Mouse (Mus musculus): Measurements from ENCODE around the gene Col4a2.

The Col4a2 gene

DNA sequence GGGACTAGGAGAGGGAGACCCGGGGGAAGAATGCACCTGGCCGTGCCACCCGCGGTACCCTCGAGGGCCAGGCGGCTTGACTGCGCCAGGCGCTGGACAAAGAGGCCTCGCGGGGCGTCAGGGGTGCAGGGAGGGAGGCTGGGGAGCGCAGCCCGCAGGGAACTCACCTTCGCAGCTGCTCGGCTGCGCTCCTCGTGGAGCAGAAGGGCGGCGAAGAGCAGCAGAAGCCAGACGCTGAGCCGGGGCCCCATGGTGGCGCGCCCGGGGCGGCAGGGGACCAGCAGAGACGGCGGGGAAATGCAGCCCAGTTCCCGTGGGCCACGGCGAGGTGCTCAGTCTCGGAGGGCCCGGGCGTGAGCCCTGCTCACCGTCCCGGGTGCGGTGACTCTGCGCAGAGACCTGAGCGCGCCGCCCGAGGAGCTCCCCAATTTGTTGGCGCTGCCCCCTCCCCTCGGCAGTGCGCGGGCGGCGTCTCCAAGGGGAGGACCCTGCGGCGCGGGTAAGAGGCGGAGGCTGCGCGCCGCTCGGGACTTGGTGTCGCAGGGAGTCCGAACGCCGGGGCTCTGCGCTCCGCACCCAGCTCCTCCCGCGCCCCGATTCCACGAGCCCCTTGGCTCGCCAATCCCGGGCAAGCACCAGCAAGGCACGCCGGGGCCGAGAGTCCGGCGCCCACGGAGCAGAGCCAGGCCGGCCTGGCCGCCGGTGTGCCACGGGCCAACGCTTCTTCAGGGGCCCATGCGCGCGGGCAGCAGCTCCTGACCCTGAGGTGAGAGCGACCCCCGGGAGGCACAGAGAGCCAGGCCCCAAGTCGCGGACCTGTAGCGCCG lies at the start of gene Col4a2, which contains the start of gene Col4a1:
Gene Col4a2 (plus strand): TSS at position 457 of the 827 bp plus-strand sequence.
Gene Col4a1 (minus strand): TSS at position 478 of the 827 bp plus-strand sequence.
- DNase-seq, result peak; percentile 17 to 27

DNA sequence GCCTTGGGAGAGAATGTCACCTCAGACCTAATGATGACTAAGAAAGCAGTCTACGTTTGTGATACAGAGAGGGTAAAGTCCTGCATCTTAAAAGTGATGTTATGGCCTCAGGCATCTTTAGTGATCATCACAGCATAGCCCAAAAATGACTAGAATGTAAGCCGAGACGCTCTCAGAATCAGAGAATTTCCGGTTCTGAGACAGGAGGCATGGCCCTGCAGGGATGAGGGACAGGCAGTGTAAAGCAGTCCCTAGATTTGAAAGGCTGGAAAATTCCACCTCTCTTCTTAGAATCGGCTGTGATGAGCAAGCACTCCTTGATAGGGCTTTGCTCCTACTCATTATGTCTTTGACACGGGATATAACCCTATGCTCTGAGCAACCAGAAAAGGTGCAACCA lies 48.8 kb upstream of the Col4a2 start:
- no peak for DNase-seq

DNA sequence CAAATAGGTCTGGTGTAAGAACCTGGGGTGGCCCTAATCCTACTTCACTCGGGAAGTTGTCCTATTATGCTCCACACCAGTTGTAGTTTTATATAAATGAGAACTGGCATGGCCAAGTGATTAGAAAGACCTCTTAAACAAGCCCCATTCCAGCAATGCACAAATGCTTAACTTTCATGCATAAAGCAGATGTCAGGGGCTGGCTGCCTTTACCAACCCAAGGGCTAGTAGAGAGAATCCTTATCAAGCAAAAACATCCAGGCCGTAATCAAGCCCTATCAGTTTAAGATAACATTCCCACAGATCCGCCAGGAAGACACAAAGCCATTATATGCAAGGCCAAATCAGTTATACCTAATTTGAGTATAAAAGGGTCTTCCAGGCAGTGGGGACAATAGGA lies 46.6 kb upstream of the Col4a2 start:
- no peak for DNase-seq

DNA sequence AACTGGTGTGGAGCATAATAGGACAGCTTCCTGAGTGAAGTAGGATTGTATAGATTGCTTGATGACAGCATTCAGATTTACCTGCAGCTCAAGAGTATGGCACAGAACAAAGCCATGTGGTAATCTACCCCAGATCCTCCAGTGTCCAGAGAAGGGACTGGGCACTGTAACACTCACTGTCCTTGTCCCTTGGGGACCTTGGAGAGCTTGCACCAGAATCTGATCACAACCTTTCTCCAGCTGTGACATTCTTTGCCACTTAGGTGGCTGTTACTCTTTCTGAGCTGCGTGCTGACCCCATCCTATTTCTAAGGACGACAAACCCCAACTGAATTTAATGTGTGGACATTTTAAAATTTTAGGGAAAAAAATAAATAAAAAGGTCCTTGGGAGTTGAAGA lies 46.1 kb upstream of the Col4a2 start:
- DNase-seq, result no peak

DNA sequence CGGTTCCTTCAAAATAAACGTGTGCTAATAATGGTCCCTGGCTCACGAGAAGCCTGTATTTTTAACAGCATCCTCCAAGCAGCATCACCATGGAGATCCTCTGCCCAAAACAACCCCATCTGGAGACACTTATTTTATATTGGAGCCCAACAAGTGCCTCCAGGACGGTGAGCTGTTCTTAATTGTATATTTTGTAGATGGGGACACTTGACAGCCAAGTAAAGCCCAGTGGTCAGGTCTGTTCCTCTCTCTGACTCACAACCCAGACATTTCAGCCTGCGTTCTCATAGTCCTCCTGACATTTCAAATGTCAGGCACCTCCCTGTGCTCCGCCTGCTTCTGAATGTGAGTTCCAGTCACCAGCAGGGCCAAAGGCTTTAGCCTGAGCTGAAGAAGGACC lies 43.9 kb upstream of the Col4a2 start:
- DNase-seq, result no peak

DNA sequence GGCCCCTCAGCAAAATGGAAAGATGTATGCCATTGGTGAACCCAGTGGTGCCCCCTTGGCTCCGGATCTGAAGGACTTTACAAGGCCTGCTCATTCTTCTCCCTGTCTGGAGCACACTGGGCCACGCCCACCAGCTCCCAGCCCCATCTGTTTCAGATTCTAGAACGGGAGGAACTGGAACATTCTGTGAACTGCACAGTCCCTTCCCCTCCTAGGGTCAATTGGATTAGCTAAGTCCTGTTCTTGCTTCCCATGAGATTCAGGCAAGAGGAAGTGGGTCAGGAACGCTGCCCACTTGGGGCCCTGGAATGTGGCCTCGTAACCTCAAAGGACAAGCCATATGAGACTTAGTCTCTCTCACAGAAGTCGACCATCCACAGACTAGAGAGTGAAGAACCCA lies 41.8 kb upstream of the Col4a2 start:
- DNase-seq, result no peak

DNA sequence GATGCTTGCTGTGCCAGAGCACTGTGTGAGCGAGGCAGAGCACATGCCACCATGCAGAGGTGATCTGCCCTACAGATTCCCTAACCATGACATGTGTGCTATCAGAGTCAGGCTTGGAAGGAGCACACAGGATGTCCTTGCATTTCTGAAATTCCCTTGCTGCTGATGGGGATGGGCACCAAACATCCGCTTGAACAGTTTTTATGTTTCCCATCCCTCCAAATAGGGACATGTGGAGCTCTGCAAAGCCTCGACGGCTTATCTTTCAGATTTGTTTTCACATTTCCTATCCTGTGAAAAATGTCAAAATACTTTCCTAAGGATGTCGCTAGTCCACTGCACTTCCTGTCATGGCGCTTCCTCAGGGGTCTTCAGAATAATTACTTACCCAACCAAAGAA lies 40.4 kb upstream of the Col4a2 start:
- no peak for DNase-seq

DNA sequence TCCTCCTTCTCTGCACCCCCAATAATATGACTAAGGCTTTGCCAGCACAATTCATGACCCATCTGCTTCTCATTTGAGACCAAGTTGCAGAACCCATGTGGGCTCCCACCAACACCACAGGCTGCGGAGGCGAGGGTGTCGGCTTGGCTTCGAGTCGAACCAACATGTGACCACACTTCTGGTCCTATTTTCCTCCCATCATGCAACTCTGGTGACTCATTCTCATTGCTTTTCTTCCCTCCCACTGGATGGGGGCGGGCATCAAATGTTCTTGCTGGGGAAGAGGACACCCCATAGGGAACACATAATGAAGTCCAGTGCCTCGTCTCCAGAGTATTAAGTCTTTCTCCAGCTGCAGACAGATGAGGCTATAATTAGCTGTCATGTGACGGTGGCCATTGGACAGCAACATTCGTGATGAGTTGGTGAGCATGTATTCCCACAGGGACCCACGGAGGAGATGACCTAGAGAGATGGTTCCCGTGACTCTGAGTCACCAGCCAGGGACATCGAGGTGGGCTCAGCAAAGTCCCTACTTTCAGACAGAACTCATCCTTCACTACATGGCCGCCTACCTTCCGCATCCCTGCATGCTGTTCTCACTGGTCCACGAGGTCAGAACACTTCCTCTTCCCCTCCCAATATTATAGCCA lies 39.0 kb upstream of the Col4a2 start:
- DNase-seq, result no peak

DNA sequence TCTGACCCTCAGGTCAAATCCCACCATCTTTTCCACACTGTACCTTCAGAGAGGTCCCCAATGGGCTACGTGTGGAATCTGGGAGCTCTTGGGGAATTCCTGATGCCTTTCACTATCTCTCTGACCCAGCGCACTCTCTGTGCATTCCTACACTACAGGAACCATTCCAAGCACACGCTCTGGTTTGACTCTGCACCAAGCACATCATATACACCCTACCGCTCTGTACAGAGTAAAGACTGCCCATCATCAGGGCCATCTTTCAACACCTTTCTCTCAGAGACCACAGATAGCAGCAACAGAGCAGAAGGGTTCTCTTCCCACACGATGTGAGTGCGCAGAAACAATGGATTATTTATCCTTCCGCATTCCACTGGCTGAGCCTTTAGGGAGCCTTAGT lies 38.2 kb upstream of the Col4a2 start:
- DNase-seq, result no peak

DNA sequence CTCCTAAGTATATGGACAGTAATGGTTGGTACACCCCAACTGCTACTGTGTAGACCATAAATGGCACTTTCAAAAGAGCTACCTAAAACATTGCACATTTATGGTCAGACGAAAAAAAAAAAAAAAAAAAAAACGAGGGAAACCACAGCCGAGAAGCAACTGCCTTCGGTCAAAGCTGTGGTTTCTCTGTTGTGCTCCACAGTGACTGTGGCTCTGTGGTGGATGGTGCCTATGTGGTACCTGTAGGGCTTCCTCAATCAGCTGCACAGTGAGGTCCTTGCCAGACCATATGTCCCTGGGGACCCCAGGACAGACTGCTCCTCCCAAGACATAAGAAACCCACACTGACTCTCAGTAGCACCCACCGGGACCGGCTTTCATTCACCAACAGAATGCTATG lies 36.3 kb upstream of the Col4a2 start:
- no peak for DNase-seq

DNA sequence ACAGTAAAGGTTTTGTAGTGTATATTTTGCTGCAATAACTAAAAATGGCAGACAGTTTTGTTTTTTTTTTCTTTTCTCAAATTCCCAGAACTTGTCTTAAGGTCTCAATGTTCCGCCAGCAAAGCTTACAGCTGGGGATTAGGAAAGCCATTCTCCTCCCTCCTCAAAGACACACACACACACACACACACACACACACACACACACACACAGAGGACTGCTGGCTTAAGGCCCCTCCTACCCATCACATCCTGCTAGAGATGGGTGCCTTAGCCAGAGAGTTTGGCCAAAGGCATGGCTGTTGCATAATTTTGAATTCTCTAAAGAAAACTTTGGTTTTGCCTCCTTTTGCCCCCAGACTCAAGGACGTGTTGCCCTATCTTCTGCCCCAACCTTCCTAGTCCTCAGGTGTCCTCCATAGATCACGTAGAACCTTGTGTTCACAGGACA lies 35.0 kb upstream of the Col4a2 start:
- no peak for DNase-seq

DNA sequence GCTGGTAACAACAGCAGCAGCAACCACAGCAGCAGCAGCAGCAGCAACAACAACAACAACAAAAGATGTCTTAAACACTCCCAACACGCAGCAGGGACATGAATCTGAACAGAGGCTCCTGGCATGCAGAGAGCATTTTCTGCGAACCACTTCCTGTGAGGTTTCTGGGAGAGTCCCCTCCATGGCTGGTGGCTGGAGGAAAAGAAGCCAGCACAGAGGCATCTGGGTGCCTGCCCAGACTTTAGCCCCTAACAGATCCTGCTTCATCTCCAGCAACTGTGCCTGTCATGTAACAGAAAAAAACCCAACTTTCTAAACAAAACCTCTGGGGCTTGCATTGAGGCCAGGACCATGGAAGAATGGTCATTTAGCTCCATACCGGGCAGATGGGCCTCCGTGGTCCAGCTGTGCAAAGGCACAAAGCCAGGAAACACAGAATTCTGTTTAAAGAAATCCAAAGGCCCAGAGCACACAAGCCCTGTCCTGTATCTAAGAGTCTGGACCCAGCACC lies 34.4 kb upstream of the Col4a2 start:
- DNase-seq, result peak; percentile 21 to 23

DNA sequence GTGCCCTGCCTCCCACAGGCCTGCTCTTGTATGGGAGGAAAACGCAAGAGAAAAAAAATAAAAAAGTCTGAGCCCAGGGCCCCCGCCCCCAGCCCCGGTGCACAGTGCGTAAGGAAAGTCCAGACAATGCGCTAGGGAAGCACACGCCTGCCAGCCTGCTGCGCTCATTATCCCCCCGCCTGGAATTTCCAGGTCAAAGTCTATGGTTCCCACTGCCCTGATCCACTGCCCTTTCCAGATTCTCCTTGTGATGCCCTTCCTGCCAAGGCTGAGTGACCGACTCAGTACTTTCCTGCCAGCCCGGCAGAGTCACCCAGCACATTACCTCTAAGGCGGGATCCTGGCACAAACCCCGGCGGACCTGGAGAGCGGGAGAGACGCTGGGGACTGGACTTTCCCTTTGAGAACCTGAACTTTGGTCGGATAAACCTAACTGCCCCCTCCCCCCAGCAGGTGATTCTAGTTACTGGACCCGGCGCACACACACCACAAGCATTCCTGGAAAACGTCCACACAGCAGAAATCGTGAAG lies 33.2 kb upstream of the Col4a2 start:
- peak in 1 of 2 experiments; percentile 17 for DNase-seq

DNA sequence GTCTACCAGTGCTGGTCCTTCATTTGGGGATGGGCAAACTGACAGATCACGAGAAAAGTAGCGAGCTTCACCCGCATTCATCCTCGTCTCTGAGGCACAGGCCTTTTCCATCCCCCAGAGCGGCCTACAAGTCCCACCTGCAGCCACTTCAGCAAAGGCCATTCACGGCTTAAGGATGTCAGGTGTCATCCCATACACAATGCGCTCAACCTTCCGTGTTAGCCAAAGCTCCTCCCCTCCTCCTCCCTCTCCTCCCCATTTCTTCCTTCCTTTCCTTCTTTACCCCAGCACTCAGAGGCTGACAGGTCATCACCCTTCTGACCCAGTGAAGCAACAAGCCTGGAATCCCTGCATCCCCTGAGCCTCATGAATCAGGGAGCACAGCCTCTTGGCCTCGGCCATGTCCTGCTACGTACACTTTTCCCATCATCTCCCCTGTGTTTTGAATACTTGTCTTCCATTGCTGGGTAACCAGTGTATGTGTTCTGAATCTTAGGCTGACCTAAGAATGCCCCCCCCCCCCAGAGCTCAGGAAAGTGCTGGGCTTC lies 31.8 kb upstream of the Col4a2 start:
- DNase-seq, result no peak

DNA sequence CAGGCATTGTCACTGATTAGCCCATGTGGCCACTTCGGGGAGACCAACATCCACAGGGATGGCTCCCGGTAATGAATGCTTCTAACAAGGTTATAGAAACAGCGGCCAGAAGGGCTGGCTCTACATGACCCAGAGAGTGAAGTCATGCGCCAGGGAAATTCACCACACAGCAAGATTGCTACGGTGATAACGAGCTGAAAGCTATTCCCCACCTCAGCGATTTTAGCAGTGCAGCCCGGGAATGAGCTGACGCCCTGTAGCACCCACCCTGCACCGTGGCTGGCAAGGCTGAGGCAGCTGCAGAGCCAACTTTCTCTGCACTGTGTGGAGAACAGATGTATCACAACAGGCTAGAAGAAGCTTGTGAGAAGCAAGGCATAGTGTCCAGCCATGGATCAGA lies 30.5 kb upstream of the Col4a2 start:
- DNase-seq, result no peak

DNA sequence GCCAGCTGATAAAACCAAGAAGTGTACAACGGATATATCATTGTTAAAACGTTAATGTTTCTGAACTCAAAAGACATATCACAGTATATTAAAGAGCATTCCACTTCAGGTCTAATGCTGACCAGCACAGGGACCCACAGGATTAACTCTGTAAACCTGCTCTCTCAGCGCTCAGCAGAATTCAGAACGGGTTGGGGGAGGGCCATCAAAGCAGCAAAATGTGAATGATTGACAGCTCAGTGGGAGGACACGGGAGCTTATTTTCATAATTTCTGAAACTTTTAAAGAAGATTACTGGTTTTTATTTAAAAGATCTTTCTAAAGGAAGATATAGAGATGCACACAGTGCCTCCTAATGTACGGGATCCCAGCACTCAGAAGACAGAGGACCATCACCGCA lies 29.9 kb upstream of the Col4a2 start:
- DNase-seq, result no peak

DNA sequence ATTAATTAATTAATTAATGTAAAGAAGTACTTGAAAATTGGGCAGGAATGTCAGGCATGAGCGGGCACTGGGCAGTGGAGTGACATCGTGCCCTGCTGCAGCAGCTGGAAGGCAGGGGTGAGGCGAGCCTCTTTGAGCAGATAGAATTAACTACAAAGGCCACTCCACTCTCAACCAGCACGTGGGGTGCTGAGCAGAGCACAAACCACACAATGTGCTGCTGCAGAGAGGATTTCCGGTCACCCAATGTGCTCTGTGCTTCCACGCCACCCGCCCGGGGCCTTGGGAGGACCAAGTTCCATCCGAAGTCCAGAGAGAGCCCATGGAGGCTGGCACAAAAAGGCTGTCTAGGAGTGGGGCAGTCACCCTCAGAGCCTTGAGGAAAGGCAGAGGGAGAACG lies 29.4 kb upstream of the Col4a2 start:
- no peak for DNase-seq

DNA sequence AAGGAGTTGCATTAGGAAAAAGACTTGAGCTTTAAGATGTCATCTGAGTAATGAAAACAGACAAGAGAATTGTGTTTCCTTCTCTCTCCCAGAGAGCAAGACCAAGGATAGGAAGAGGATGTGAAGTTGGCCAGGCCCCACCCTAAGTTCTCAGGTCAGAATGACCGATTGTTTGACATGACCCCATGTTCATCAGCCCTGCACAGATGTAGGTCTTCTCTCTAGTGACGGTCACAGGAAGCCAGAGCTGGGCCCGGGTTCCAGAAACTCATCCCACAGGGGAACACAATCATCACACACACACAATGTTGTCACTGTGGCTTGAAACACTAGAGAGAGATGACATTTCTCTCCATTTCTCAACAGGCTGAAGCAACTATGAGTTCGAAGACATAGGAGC lies 27.2 kb upstream of the Col4a2 start:
- DNase-seq, result no peak

DNA sequence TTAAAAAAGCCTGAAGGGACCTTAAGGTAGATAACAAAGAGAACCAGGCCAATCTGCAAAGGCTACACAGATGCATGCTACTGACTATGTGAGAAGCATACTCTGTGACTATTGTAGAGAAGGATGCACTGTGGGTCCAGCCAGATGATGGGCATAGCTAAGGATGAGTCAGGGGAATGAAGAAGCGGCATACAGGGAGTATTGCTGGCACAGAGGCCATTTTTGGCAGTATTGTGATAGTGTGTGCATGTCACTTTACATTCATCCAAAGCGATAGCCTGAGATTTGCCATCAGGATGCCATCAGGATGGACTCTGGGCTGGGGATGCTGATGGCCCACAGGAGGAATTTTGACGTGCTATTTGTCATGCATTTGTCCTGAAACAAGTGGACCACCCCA lies 25.5 kb upstream of the Col4a2 start:
- DNase-seq, result no peak

DNA sequence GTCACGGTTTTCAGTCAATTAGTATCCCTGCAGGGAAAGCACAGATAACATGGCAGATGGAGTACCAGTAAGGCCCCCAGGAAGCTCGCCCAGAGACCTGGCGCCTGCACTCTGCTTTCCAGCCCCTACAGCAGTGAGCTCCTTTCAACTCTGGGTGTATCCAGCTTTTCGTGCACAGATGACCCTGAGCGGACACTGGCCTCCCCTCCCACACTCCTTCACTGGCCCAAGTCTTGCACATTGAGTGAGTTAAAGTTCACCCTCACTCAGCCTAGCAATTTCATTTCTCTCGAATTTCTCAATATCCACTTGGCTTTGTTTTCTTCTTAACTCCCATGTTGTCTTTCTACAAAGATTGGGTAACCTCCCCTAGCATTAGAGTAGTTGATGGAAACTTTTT lies 24.3 kb upstream of the Col4a2 start:
- DNase-seq, result no peak

DNA sequence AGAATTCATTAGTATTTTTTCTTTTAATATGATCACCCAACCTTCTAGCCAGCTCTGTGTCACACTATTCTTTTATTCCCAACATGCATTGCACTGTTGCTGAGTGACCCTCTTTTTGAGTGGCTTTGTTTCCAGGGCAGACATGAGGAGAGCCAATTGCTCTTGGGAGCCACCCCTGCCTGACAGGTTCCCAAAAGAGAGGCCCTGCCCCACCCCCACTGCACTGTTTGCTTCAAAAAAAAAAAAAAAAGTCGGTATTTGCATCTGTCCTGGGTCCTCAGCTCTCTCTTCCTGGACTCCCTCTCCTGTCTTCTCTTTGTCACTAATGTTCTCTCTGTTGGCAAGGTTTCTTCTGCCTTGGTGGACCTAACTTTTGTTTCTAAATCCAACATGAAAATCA lies 22.1 kb upstream of the Col4a2 start:
- DNase-seq, result no peak

DNA sequence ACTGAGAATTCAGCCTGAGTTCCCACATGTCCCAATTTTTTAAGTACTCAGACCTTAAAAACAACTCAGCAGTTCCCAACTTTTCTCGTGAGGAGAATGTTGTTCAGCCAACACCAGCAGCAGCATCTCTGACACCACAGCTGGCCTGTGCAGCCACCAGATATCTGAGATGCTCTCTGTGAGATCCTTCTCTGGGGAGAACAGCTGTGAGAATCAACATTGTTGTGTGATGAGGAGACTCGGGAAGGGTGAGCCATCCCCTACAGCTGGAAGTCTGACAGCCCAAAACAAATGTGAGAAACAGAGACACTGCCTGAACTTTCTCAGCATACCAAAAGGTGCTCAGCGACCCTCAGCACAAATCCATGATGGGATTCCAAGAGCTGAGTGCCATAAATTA lies 20.0 kb upstream of the Col4a2 start:
- no peak for DNase-seq

DNA sequence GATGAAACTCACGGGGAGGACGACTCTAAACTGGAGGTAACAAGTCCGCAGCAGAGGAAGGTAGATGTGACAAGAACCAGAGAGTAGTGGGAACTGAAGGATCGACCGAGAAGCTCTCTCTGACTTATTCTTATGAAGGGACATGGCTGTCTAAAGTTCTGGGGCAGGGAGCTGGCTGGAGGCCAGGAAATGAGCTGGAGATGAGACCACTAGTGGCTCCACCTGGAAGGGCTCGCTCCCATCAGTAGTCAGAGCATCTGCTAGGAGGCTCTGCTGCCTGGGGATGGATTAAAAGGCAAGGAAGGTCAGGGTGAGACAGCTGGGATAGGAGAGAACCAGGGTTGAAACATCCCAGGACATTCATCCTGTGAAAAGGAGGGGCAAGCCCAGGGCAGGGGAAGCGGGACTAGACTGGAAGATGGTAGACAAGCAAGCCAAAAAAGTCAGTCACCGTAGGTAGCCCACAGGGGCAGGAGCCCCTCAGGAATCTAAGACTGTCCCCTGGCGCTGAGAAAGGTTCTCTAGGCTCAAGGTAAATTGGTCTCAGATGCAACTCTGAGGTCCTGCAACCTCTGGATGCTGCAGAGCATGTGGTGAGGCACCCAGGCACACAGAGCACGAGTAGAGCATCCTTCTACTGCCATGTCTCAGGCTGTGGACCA lies 16.2 kb upstream of the Col4a2 start:
- DNase-seq, result no peak

Data from cerebellum, postnatal 14 days (tissue).